Mouse (Mus musculus) CD4-positive, CD25-positive, alpha-beta regulatory T cell, adult 4 months (primary cell): Measurements from ENCODE around the gene 1110032A03Rik. TPM values are rescaled to one million over a fixed set of nuclear protein-coding genes. Genes with fewer than 3 reads are reported as not detected.

Source experiments
- ATAC-seq: one replicate; pipeline ENCODE4 v1.8.0; 2017
- polyA plus RNA-seq, 2 experiments: library from polyadenylated mRNA; unstranded; fragments of 100-300 nt; shearing (Covaris generic); gene quantifications; one replicate each; pipeline ENCODE4 v1.2.1; 2017

Gene 1110032A03Rik
- polyA plus RNA-seq = 10 to 100 TPM; 18.2 to 23.2 TPM

- peak; percentile 82 for ATAC-seq
Observed at GRCm38 (mm10) chr9:50774991-50775612, at the start of gene 1110032A03Rik, which contains the start of gene Alg9. TSS of gene 1110032A03Rik (minus strand) at chr9:50775520. TSS of gene Alg9 (plus strand) at chr9:50775019.

- ATAC-seq = no peak
Observed at GRCm38 (mm10) chr9:50823779-50824453, 48.6 kb upstream of the 1110032A03Rik start.

GRCm38 (mm10) chr9:50822216-50822615 is 46.9 kb upstream of the 1110032A03Rik start:
- ATAC-seq = no peak

- ATAC-seq = no peak
Observed at GRCm38 (mm10) chr9:50821651-50822050, 46.3 kb upstream of the 1110032A03Rik start.

GRCm38 (mm10) chr9:50819716-50820115 is 44.4 kb upstream of the 1110032A03Rik start:
- no peak for ATAC-seq

GRCm38 (mm10) chr9:50818050-50818449 is 42.7 kb upstream of the 1110032A03Rik start:
- ATAC-seq = no peak

- ATAC-seq = no peak
Observed at GRCm38 (mm10) chr9:50816512-50816911, 41.2 kb upstream of the 1110032A03Rik start.

GRCm38 (mm10) chr9:50815666-50816065 is 40.3 kb upstream of the 1110032A03Rik start:
- no peak for ATAC-seq

- ATAC-seq = no peak
Observed at GRCm38 (mm10) chr9:50813796-50814195, 38.5 kb upstream of the 1110032A03Rik start.

- no peak for ATAC-seq
Observed at GRCm38 (mm10) chr9:50811746-50812145, 36.4 kb upstream of the 1110032A03Rik start.

- no peak for ATAC-seq
Observed at GRCm38 (mm10) chr9:50811187-50811586, 35.9 kb upstream of the 1110032A03Rik start.

- ATAC-seq = no peak
Observed at GRCm38 (mm10) chr9:50809146-50809545, 33.8 kb upstream of the 1110032A03Rik start.

- ATAC-seq = no peak
Observed at GRCm38 (mm10) chr9:50808471-50808870, 33.2 kb upstream of the 1110032A03Rik start.

GRCm38 (mm10) chr9:50803055-50803671 is 27.8 kb upstream of the 1110032A03Rik start:
- no peak for ATAC-seq

- peak; percentile 76 for ATAC-seq
Observed at GRCm38 (mm10) chr9:50800985-50801384, 25.7 kb upstream of the 1110032A03Rik start.

- ATAC-seq = no peak
Observed at GRCm38 (mm10) chr9:50798368-50798767, 23.0 kb upstream of the 1110032A03Rik start.

GRCm38 (mm10) chr9:50797641-50798040 is 22.3 kb upstream of the 1110032A03Rik start:
- ATAC-seq = no peak

GRCm38 (mm10) chr9:50796776-50797175 is 21.5 kb upstream of the 1110032A03Rik start:
- ATAC-seq = no peak

GRCm38 (mm10) chr9:50795266-50795665 is 19.9 kb upstream of the 1110032A03Rik start:
- ATAC-seq = no peak

- peak; percentile 64 for ATAC-seq
Observed at GRCm38 (mm10) chr9:50782155-50782554, 6.8 kb upstream of the 1110032A03Rik start.

GRCm38 (mm10) chr9:50776162-50776760 is 941 bp upstream of the 1110032A03Rik start:
- no peak for ATAC-seq

GRCm38 (mm10) chr9:50775662-50776126 is 374 bp upstream of the 1110032A03Rik start:
- ATAC-seq = peak; percentile 35

- ATAC-seq = no peak
Observed at GRCm38 (mm10) chr9:50774026-50774462, 1.3 kb downstream of the 1110032A03Rik start.
